Mouse (Mus musculus) neural tube, embryonic 14.5 days (tissue): ENCODE results near the gene St3gal4. TPM values are rescaled to one million over a fixed set of nuclear protein-coding genes. Genes with fewer than 3 reads are reported as not detected.

ENCODE experiments used
- ATAC-seq: fragments of 200-750 bp; cut with Nextera tagmentation; 2 replicates; pipeline ENCODE4 v1.8.0; 2017; ENCODE audit warnings: low read depth, mild to moderate bottlenecking, moderate TSS enrichment, moderate library complexity
- H3K27ac ChIP-seq: fragments of 300-500 bp; sonication (generic); 2 replicates; pipeline ENCODE4 v1.5.1; 2014; ENCODE audit warnings: low read depth, mild to moderate bottlenecking, control low read depth, low read length, moderate library complexity, mixed read lengths
- H3K27me3 ChIP-seq: fragments of 300-500 bp; sonication (generic); 2 replicates; pipeline ENCODE4 v1.6.1; 2014; ENCODE audit warnings: low read length; ENCODE audit not compliant: control insufficient read depth, insufficient read depth
- H3K36me3 ChIP-seq: fragments of 300-500 bp; sonication (generic); 2 replicates; pipeline ENCODE4 v1.6.1; 2014; ENCODE audit warnings: low read length, mixed read lengths; ENCODE audit not compliant: control insufficient read depth, insufficient read depth
- H3K4me1 ChIP-seq: fragments of 300-500 bp; sonication (generic); 2 replicates; pipeline ENCODE4 v1.6.1; 2014; ENCODE audit warnings: low read length; ENCODE audit not compliant: control insufficient read depth, insufficient read depth
- H3K4me2 ChIP-seq: fragments of 300-500 bp; sonication (generic); 2 replicates; pipeline ENCODE4 v1.6.1; 2014; ENCODE audit warnings: mild to moderate bottlenecking, low read depth, low read length, control low read depth
- H3K4me3 ChIP-seq: fragments of 300-500 bp; sonication (generic); 2 replicates; pipeline ENCODE4 v1.5.1; 2014; ENCODE audit warnings: low read depth, low read length, control low read depth, mixed read lengths
- H3K9ac ChIP-seq: fragments of 300-500 bp; sonication (generic); replicated peaks from 2 replicates; pipeline ENCODE4 v1.6.1; 2014; ENCODE audit warnings: low read depth, mild to moderate bottlenecking, control low read depth, low read length, mixed read lengths
- H3K9me3 ChIP-seq: fragments of 300-500 bp; sonication (generic); 2 replicates; pipeline ENCODE4 v1.6.1; 2016; ENCODE audit warnings: low read length; ENCODE audit not compliant: control insufficient read depth
- WGBS: fragments of 180-500 bp; shearing (Covaris S2); extraction: QIAGEN DNeasy Blood & Tissue Kit; methylation state at CpG from one replicate; pipeline ENCODE4 v1.1.7; 2014; 5-methylcytosine and 5-hydroxymethylcytosine counted together
- polyA plus RNA-seq: library from polyadenylated mRNA; unstranded; fragments of >200 nt; fragmentation: Nextera tagmentation; extraction: Ambion mirVana; gene quantifications from 2 replicates; pipeline ENCODE4 v1.2.1, GENCODE M21; 2014

Gene St3gal4
- polyA plus RNA-seq, 1 experiment from 2014 or later = 8.9 TPM

GRCm38 (mm10) chr9:35138029-35138428 lies 19.0 kb upstream of the St3gal4 start:
- no peak for ATAC-seq
- Histone ChIP-seq H3K27me3 (no peaks in the 10 kb centered on the region), H3K9ac (no peak overlapping the region), H3K36me3 (no peaks in the 10 kb centered on the region), H3K9me3 (no peaks in the 10 kb centered on the region), H3K4me1 (no peaks in the 10 kb centered on the region), H3K4me3 (no peak overlapping the region), H3K27ac (no peak overlapping the region), H3K4me2 (no peak overlapping the region)
- 76% methylated on average over 7 of the region's 7 CpGs for WGBS

DNA sequence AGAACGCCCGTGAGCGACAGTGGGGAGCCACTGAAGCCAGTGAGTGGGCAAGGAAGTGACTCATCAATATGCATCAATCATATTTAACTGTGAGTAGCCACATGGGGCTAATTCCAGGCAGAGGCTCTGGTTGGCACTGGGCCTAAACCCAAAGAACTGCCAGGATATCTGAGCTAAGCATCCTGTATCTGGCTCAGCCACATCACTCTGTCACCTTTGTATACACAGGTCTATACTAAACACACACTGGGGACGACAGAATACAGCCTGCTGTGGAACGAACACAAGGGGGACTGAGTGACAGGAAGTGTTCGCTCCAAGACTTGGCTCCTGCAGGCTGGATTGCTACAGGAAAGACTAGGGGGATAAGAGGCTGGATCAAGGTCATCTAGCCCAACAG lies 16.5 kb upstream of the St3gal4 start:
- H3K27me3 ChIP-seq = no peaks in the 10 kb centered on the region
- no peak overlapping the region for H3K4me3 ChIP-seq
- ATAC-seq = peak; percentile 68; the same call in 1 of the 2 replicates
- no peak overlapping the region for H3K4me2 ChIP-seq
- no peak overlapping the region for H3K9ac ChIP-seq
- H3K4me1 ChIP-seq = no peaks in the 10 kb centered on the region
- WGBS = 55% methylated on average over 6 of the region's 6 CpGs
- H3K36me3 ChIP-seq = no peaks in the 10 kb centered on the region
- H3K9me3 ChIP-seq = no peaks in the 10 kb centered on the region
- no peak overlapping the region for H3K27ac ChIP-seq

DNA sequence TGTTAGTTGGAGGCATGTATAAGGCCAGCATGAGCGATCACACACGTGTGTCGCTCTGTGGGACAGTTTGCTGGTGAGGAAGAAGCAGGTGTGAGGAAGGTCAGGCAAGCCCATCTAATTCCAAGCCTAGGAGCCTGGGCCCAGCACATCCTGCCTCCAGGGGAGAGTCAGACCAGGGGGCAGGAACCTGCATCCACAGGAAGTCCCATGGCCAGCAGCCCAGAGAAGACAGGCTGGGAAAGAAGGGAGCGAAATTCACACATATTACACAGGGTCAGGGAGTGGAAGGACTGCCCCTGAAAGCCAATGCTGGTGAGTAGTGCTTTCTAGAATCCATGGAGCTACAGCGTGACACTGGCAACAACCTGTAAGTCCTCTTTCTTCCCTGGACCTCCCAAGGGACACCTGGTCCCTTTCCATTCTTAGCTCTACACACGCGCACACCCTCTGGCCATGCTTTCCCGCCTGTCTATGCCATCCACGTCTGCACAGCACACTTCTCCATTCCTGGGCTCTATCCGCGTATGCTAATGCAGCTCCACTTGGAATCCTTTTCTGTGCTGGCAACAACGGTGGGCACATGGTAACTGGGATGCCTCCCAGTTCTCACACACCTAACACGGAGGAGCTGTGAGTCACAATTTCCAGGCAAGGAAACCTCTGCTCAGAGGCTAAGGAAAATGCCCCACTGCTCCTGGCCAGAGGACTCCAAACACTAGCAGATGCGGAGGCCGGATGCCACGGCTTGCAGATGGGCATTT lies 12.7 kb upstream of the St3gal4 start:
- Histone ChIP-seq H3K36me3 (0 out of 2 replicates have a peak, but pooled peaks cover 3% of the 10 kb centered on the region), H3K4me2 (no peak overlapping the region), H3K4me1 (no peaks in the 10 kb centered on the region), H3K4me3 (no peak overlapping the region), H3K9ac (no peak overlapping the region), H3K9me3 (no peaks in the 10 kb centered on the region), H3K27ac (no peak overlapping the region), H3K27me3 (no peaks in the 10 kb centered on the region)
- 91% methylated on average over 16 of the region's 16 CpGs for WGBS
- ATAC-seq = no peak

DNA sequence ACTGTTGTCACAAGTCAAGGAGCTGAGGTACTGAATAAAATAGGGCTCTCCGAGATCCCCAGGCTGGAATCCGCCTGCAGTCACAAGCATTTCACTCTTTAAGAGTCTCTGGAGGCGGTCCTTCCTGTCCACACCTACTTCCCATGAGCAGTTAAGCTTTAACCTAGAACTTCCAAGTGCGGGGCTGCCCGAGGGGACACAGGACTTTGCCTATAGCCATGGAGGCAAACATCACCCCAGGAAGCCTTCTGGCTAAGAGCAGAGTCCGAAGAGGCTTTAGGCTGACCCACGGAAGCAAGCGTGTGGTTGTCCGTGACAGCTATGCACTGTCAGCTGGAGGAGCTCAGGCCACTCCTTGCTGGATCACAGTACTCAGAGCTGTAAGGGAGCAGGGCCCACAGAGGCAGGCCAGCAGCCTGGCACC lies 9.9 kb upstream of the St3gal4 start:
- Histone ChIP-seq H3K9me3 (no peaks in the 10 kb centered on the region), H3K27me3 (no peaks in the 10 kb centered on the region), H3K9ac (no peak overlapping the region), H3K36me3 (0 out of 2 replicates have a peak, but pooled peaks cover 3% of the 10 kb centered on the region), H3K27ac (no peak overlapping the region), H3K4me3 (no peak overlapping the region), H3K4me1 (no peaks in the 10 kb centered on the region), H3K4me2 (no peak overlapping the region)
- no peak for ATAC-seq
- WGBS = 82% methylated on average over 9 of the region's 9 CpGs

DNA sequence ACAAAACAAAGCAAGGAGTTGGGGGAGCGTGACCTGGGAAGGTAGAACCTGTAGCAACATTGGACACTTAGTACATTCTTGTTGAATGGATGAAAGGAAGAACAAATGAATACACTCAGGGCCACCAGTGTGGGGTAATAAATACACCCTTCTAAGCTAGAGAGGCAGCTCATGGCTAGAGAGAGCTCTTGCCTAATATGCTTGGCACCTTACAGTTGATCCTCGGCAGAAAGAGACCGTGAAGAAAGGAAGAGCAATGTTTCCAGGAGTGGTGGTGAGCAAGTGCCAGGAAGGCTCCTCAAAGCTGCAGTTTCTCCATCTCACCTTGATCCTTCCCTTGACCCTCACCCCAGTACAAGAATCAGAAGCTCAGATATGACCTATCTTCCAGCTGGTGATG lies 9.5 kb upstream of the St3gal4 start:
- Histone ChIP-seq H3K9me3 (no peaks in the 10 kb centered on the region), H3K27me3 (no peaks in the 10 kb centered on the region), H3K27ac (no peak overlapping the region), H3K36me3 (0 out of 2 replicates have a peak, but pooled peaks cover 3% of the 10 kb centered on the region), H3K4me2 (no peak overlapping the region), H3K4me1 (no peaks in the 10 kb centered on the region), H3K9ac (no peak overlapping the region), H3K4me3 (no peak overlapping the region)
- no peak for ATAC-seq
- WGBS = 95% methylated on average over 3 of the region's 3 CpGs

DNA sequence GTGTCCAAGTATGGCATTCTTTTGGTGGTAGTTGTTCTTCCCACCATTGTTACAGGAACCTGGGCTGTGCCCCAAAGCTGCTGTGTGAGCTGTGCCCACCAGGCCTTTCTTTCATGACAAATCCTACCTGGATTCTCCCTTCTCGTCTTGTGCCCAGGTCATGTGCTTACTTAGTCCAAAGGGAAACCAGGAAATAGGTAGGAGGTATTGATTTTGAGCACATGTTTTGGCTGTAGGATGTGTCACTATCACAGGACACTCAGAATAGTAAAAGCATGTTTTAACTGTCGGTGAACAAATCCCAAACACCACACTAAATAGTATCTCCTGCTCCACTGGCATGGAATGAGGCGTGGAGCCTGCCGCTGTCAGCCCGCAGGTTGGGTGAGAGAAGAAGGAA lies 8.5 kb upstream of the St3gal4 start:
- 93% methylated on average over 5 of the region's 5 CpGs for WGBS
- no peak overlapping the region for H3K9ac ChIP-seq

GRCm38 (mm10) chr9:35127147-35127546 lies 8.1 kb upstream of the St3gal4 start:
- Histone ChIP-seq H3K4me2 (no peak overlapping the region), H3K4me1 (no peaks in the 10 kb centered on the region), H3K9me3 (no peaks in the 10 kb centered on the region), H3K27me3 (no peaks in the 10 kb centered on the region), H3K27ac (no peak overlapping the region), H3K9ac (no peak overlapping the region), H3K4me3 (no peak overlapping the region), H3K36me3 (0 out of 2 replicates have a peak, but pooled peaks cover 3% of the 10 kb centered on the region)
- 88% methylated on average over 6 of the region's 6 CpGs for WGBS
- ATAC-seq = no peak

More for the DNA sequence above, 8.5 kb upstream of the St3gal4 start:
- no peaks in the 10 kb centered on the region for H3K9me3 ChIP-seq
- no peak overlapping the region for H3K4me2 ChIP-seq
- H3K4me1 ChIP-seq = no peaks in the 10 kb centered on the region
- H3K4me3 ChIP-seq = no peak overlapping the region
- 0 out of 2 replicates have a peak, but pooled peaks cover 3% of the 10 kb centered on the region for H3K36me3 ChIP-seq
- H3K27ac ChIP-seq = no peak overlapping the region
- ATAC-seq = no peak
- H3K27me3 ChIP-seq = no peaks in the 10 kb centered on the region

- ATAC-seq = no peak
- WGBS = 95% methylated on average over 8 of the region's 8 CpGs
- no peak overlapping the region for H3K4me2 ChIP-seq
- no peaks in the 10 kb centered on the region for H3K9me3 ChIP-seq
- no peaks in the 10 kb centered on the region for H3K4me1 ChIP-seq
- no peak overlapping the region for H3K27ac ChIP-seq
- H3K9ac ChIP-seq = no peak overlapping the region
- H3K36me3 ChIP-seq = 0 out of 2 replicates have a peak, but pooled peaks cover 3% of the 10 kb centered on the region
- H3K4me3 ChIP-seq = no peak overlapping the region
- H3K27me3 ChIP-seq = no peaks in the 10 kb centered on the region
These were observed 5.5 kb upstream of the St3gal4 start for GRCm38 (mm10) chr9:35124678-35124955.

DNA sequence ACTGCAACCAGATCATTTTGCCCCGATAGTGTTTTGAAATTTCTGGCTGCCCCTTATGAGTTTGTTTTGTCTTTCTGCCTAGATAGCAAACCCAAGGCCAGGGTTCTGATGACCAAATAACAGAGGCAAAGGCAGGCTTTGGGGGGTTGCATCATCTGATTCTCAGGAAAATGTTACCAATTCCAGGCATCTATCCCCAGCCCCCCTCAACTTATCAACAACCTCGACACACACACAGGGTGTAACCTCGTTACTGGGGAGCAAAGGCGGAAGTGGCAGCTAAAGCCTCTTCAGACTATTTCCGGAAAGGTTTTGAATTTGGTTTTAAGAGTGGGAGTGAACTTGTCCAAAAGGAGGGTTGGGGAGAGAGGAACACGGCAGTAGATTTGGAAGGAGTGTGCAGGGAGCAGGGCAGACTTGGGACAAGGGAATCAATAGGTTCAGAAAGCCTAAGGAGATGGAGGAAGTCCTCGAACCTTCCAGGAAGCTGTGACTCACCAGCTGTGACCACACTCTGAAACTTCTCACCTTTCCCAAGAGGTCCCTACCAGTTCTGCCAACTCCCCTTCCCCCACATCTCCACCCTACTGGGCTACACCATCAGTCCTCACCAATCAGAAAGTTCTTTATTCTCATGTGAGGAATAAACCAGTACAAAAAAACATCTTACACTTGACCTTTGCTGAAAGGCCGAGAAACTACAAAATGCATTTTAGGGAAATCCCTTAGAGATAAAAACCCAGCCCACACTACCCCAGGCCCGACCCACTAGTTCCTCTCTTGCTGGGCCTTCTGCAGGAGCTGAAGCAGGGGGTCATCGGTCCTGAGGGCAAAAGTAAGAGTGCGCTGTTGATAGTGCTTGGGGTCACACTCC lies 5.0 kb upstream of the St3gal4 start:
- H3K4me3 ChIP-seq = no peak overlapping the region
- no peaks in the 10 kb centered on the region for H3K27me3 ChIP-seq
- no peak overlapping the region for H3K9ac ChIP-seq
- ATAC-seq = no peak
- H3K9me3 ChIP-seq = no peaks in the 10 kb centered on the region
- WGBS = 89% methylated on average over 11 of the region's 11 CpGs
- no peaks in the 10 kb centered on the region for H3K4me1 ChIP-seq
- 0 out of 2 replicates have a peak, but pooled peaks cover 3% of the 10 kb centered on the region for H3K36me3 ChIP-seq
- no peak overlapping the region for H3K27ac ChIP-seq
- no peak overlapping the region for H3K4me2 ChIP-seq
